Mouse (Mus musculus): ENCODE measurements around the gene Sigmar1. TPM values are rescaled to one million over a fixed set of nuclear protein-coding genes. Genes with fewer than 3 reads are reported as not detected.
A peak's percentile ranks its signal among the peaks of the same experiment; 100 is the strongest.

Sigmar1 gene
- polyA plus RNA-seq, 1 experiment from 2014 or later = 43.3 TPM

DNA sequence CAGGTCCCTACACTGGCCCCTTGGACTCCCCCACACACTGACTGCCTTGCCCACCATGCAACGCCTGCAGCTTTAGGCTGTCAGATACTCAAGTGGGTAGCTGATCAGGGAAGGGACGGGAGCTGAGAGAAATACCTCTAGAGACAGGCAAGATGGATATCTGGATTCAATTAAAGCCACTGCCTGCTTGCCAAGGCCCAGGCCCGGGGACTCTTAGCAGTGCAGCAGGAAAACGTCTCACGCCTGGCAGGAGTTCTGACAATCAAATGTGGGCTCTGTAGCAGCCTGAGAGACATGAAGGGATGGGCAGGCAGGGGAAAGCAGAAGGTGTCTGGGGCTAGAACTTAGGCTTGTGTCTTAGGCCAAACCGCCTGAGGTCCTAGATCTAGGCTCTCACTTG, 39.1 kb downstream of the Sigmar1 start:
- 70% methylated on average over 6 of the region's 6 CpGs for whole genome bisulfite sequencing
- TF ChIP-seq EP300 (IDR thresholded peaks at IDR 0.05) (no peak), CTCF (IDR thresholded peaks at IDR 0.05) (no peak)
- Histone ChIP-seq H3K4me2 (replicated peaks; ENCODE audit: low read depth, low read length) (no peak overlapping the region), H3K9ac (replicated peaks; ENCODE audit: low read depth) (no peak overlapping the region), H3K36me3 (ENCODE audit: insufficient read depth, low read length) (peaks cover 24% of the 10 kb centered on the region), H3K4me3 (ENCODE audit: low read depth, low read length) (no peak overlapping the region), H3K4me1 (ENCODE audit: insufficient read depth, low read depth, low read length) (peaks cover 11% of the 10 kb centered on the region; the same call in 1 of the 2 replicates), H3K9me3 (ENCODE audit: low read length) (no peaks in the 10 kb centered on the region), H3K27me3 (replicated peaks; ENCODE audit: insufficient read depth, low read length) (no peaks in the 10 kb centered on the region), H3K27ac (ENCODE audit: low read length) (no peak overlapping the region)
- DNase-seq (ENCODE audit: low spot score) (no peak), ATAC-seq (no peak)

DNA sequence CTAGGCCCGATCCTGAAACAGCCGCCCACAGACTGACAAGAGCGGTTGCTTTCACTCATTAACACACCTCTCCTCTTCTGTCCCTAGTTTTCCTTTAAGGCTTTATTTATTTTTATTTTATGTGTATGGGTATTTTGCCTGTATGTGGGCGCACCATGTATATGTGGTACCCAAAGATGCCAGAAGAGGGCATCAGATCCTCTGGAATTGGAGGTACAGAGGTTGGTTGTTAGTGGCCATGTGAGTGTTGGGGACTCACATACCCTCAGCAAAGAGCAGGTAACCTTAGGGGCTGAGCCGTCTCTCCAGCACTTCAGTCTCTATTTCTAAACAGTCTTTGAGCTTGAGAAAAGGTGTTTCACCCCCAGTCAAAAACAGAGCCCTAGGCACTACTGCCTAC, 40.4 kb downstream of the Sigmar1 start:
- Histone ChIP-seq H3K36me3 (ENCODE audit: insufficient read depth, low read length) (peaks cover 24% of the 10 kb centered on the region), H3K9me3 (ENCODE audit: low read length) (no peaks in the 10 kb centered on the region), H3K9ac (replicated peaks; ENCODE audit: low read depth) (no peak overlapping the region), H3K4me2 (replicated peaks; ENCODE audit: low read depth, low read length) (no peak overlapping the region), H3K27me3 (replicated peaks; ENCODE audit: insufficient read depth, low read length) (no peaks in the 10 kb centered on the region), H3K4me1 (ENCODE audit: insufficient read depth, low read depth, low read length) (peaks cover 13% of the 10 kb centered on the region; the same call in 1 of the 2 replicates), H3K27ac (ENCODE audit: low read length) (no peak overlapping the region), H3K4me3 (ENCODE audit: low read depth, low read length) (no peak overlapping the region)
- WGBS = 78% methylated on average over 5 of the region's 5 CpGs
- ATAC-seq = no peak
- TF ChIP-seq CTCF (IDR thresholded peaks at IDR 0.05) (peak; percentile 71), EP300 (IDR thresholded peaks at IDR 0.05) (no peak)
- peak; percentile 41 for DNase-seq (ENCODE audit: low spot score)

DNA sequence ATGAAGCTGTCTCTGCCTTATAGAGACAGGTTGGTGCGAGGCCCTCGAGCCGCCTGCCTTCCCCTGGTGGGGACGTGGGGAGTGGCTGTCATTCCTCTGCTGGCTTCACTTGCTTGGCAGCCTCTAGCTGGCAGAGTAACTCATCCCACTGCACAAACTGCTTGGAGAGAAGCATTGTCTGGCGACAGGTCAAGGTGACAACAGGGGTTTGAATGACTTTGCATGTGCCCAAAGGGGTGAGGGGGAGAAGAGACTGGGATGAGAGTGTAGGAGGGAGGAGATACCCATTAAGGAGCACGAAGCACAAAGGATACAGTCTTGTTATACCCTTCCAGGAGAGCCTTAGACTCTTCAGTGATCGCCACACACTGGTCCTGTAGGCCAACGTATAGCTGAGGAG, 40.9 kb downstream of the Sigmar1 start:
- ATAC-seq = no peak
- Histone ChIP-seq H3K9ac (replicated peaks; ENCODE audit: low read depth) (no peak overlapping the region), H3K27me3 (replicated peaks; ENCODE audit: insufficient read depth, low read length) (no peaks in the 10 kb centered on the region), H3K36me3 (ENCODE audit: insufficient read depth, low read length) (peaks cover 24% of the 10 kb centered on the region), H3K9me3 (ENCODE audit: low read length) (no peaks in the 10 kb centered on the region), H3K4me1 (ENCODE audit: insufficient read depth, low read depth, low read length) (peaks cover 13% of the 10 kb centered on the region; the same call in 1 of the 2 replicates), H3K4me2 (replicated peaks; ENCODE audit: low read depth, low read length) (no peak overlapping the region), H3K27ac (ENCODE audit: low read length) (no peak overlapping the region), H3K4me3 (ENCODE audit: low read depth, low read length) (no peak overlapping the region)
- WGBS = 78% methylated on average over 8 of the region's 8 CpGs
- DNase-seq (ENCODE audit: low spot score) = no peak
- TF ChIP-seq CTCF (IDR thresholded peaks at IDR 0.05) (no peak), EP300 (IDR thresholded peaks at IDR 0.05) (no peak)

DNA sequence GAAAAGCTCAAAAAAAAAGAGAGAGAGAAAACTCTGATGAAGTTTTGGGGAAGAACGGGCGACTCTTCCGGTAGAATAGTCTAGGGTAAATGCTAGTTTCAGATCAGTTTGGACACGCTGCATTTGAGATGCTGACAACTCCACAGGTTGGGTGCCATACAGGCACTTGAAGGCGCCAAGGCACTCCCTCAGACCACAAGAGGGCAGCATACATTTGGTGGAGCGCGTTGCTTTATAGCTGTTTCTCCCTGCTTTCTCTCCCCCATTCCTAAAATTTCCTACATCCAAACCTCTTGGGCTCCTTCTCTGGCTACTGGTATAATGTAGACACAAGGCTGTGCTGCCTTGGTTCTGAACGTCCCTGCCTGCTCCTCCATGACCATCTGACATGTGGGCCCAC, 41.7 kb downstream of the Sigmar1 start:
- peak; percentile 49 for ATAC-seq
- TF ChIP-seq CTCF (IDR thresholded peaks at IDR 0.05) (peak; percentile 82), EP300 (IDR thresholded peaks at IDR 0.05) (no peak)
- WGBS = 10% methylated on average over 8 of the region's 8 CpGs

DNA sequence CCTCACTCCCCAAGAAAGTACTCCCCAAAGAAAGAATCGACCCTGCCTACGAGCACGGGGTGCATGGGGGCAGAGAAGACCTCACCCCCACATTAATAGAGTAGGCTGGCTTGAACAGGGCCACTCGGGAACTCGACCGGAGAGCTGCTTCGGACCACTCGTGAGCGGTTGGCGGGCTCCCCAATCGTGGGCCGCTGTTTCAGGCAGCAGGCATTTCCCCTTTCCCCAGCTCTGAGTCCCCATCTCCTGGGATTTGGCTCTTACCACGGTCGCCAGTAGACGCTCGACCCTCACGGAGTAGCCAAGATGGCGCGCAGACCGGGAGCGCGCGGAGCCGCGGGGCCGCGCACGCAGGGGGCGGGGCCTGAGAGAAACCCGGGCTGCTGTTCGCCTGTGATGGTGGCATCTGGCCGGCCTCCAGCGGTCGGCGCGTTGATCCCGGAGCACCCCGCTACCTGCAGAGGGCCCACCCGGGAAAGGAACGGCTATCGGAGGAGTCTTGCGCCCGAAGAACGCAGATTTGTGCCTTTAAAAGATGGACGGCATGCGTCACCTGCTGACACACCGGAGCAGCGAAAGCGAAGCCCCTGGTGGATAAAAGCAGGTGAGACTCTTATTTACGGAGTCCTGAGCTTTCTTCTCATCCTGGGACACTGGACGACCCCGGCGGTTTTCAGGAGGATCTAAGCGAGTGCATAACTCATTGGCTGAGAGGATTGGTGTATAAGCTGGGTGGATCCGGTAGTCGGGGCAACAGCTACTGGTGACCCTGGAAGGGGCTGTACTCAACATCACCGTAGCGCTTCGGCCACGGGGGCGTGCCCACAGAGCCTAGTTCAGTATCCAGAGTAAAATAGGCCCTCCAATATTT, 42.5 kb downstream of the Sigmar1 start, which contains the start of gene Rpp25l:
Gene Rpp25l, minus strand, starts transcription at position 338 of the 871 bp plus-strand sequence.
- peak; percentile 49 for TF ChIP-seq CTCF (IDR thresholded peaks at IDR 0.05)
- no peak for TF ChIP-seq EP300 (IDR thresholded peaks at IDR 0.05)
- peak; percentile 69 for DNase-seq (ENCODE audit: low spot score)

More for the DNA sequence above, 41.7 kb downstream of the Sigmar1 start:
- Histone ChIP-seq H3K27me3 (replicated peaks; ENCODE audit: insufficient read depth, low read length) (no peaks in the 10 kb centered on the region), H3K4me2 (replicated peaks; ENCODE audit: low read depth, low read length) (peak overlapping the region; percentile 93), H3K9me3 (ENCODE audit: low read length) (no peaks in the 10 kb centered on the region), H3K9ac (replicated peaks; ENCODE audit: low read depth) (no peak overlapping the region), H3K27ac (ENCODE audit: low read length) (no peak overlapping the region), H3K4me1 (ENCODE audit: insufficient read depth, low read depth, low read length) (peaks cover 13% of the 10 kb centered on the region; the same call in 1 of the 2 replicates), H3K4me3 (ENCODE audit: low read depth, low read length) (peak overlapping the region; percentile 79; the same call in 1 of the 2 replicates), H3K36me3 (ENCODE audit: insufficient read depth, low read length) (peaks cover 16% of the 10 kb centered on the region)
- peak; percentile 80 for DNase-seq (ENCODE audit: low spot score)

DNA sequence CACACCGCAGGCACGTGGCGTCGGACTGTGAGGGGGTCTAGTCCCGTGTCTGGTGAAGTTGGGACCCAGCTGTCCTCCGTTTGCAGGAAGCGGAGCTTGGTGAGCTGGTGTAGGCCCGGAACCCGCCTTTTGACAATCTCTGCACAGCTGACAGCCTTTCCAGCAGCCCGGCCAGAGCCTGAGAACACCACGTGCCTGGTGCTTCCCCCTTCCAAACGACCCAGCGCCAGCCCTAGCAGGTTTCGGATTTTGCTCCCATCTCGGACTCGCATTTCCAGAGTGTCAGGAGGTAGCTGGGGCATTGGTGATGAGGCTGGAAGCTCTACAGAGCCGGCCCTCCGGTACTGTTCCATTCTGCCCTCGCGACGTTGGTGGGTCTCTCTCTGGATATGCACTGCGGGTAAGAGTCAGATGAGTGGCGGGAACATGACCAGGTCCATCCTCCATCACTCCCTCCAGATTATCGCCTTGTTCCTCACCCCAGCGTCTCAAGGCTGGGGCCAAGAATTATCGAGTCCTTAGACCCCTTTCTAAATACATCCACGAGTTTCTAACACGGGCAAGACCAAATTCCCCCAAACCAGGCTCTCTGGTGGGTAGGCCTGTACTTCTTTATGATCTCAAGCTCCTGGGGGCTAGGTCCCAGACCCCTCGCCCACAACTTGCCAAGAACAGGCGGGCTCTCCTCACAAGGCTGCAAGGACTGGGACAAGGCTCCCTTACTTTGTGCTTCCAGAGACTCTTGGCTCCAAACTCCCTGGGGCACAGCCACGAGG, 43.3 kb downstream of the Sigmar1 start:
- 30% methylated on average over 31 of the region's 31 CpGs for WGBS
- ATAC-seq = no peak
- H3K36me3 ChIP-seq (ENCODE audit: insufficient read depth, low read length) = peaks cover under 1% of the 10 kb centered on the region; the same call in 1 of the 2 replicates
- no peaks in the 10 kb centered on the region for H3K27me3 ChIP-seq (replicated peaks; ENCODE audit: insufficient read depth, low read length)
- peak overlapping the region; percentile 88 for H3K9ac ChIP-seq (replicated peaks; ENCODE audit: low read depth)
- peak overlapping the region; percentile 79 for H3K4me3 ChIP-seq (ENCODE audit: low read depth, low read length)
- H3K9me3 ChIP-seq (ENCODE audit: low read length) = no peaks in the 10 kb centered on the region
- H3K27ac ChIP-seq (ENCODE audit: low read length) = peak overlapping the region; percentile 77
- H3K4me1 ChIP-seq (ENCODE audit: insufficient read depth, low read depth, low read length) = peaks cover 13% of the 10 kb centered on the region; the same call in 1 of the 2 replicates
- TF ChIP-seq CTCF (IDR thresholded peaks at IDR 0.05) (no peak), EP300 (IDR thresholded peaks at IDR 0.05) (no peak)
- H3K4me2 ChIP-seq (replicated peaks; ENCODE audit: low read depth, low read length) = peak overlapping the region; percentile 93
- peak; percentile 15 for DNase-seq (ENCODE audit: low spot score)

More for the DNA sequence above, 42.5 kb downstream of the Sigmar1 start, which contains the start of gene Rpp25l:
- Histone ChIP-seq H3K9me3 (ENCODE audit: low read length) (no peaks in the 10 kb centered on the region), H3K27ac (ENCODE audit: low read length) (peak within 1 kb of the TSS; percentile 77), H3K4me1 (ENCODE audit: insufficient read depth, low read depth, low read length) (peaks cover 13% of the 10 kb centered on the region; the same call in 1 of the 2 replicates), H3K4me3 (ENCODE audit: low read depth, low read length) (peak within 1 kb of the TSS; percentile 79), H3K9ac (replicated peaks; ENCODE audit: low read depth) (peak within 1 kb of the TSS; percentile 88), H3K4me2 (replicated peaks; ENCODE audit: low read depth, low read length) (peak within 1 kb of the TSS; percentile 93), H3K27me3 (replicated peaks; ENCODE audit: insufficient read depth, low read length) (no peaks in the 10 kb centered on the region), H3K36me3 (ENCODE audit: insufficient read depth, low read length) (peaks cover 9% of the 10 kb centered on the region; the same call in 1 of the 2 replicates)
- 1% methylated on average over 61 of the region's 61 CpGs for WGBS
- peak; percentile 83 for ATAC-seq

Measured in lung, postnatal 0 days (tissue).